Mouse (Mus musculus) spleen, postnatal 0 days (tissue): ENCODE data around the gene Ckap5. TPM values are rescaled to one million over a fixed set of nuclear protein-coding genes. Genes with fewer than 3 reads are reported as not detected.

Source experiments
- polyA plus RNA-seq: library from polyadenylated mRNA; unstranded; fragments of >200 nt; fragmentation: Nextera tagmentation; extraction: Ambion mirVana; gene quantifications from 2 replicates; pipeline ENCODE4 v1.2.1, GENCODE M21; 2015

Ckap5 gene
- polyA plus RNA-seq, result 46.3 and 47.0 TPM in 2 replicates

GRCm38 (mm10) chr2:91526294-91527146, at the start of gene Ckap5:
Gene Ckap5 (plus strand): TSS chr2:91526762.

GRCm38 (mm10) chr2:91636229-91636628, 109.7 kb downstream of the Ckap5 start, which contains the start of gene F2:
Gene F2 (minus strand): TSS chr2:91636414.

GRCm38 (mm10) chr2:91649553-91650359, 123.2 kb downstream of the Ckap5 start, which contains the start of the genes Zfp408 and Arhgap1:
Gene Zfp408 (minus strand): TSS chr2:91649791.
Gene Arhgap1 (plus strand): TSS chr2:91649860.

Other genes starting within 250 kb of the Ckap5 start
- 9.1 and 13.6 TPM in 2 replicates for gene 1110051M20Rik, start 82.1 kb upstream of the Ckap5 start, polyA plus RNA-seq
- gene Lrp4, start 69.3 kb upstream of the Ckap5 start, polyA plus RNA-seq, result 1.6 and 2.1 TPM in 2 replicates
- gene F2, start 109.7 kb downstream of the Ckap5 start, polyA plus RNA-seq, result 0.47 and 0.77 TPM in 2 replicates
- 4.7 TPM in 2 replicates for gene Zfp408, start 123.0 kb downstream of the Ckap5 start, polyA plus RNA-seq
- 40.4 and 48.6 TPM in 2 replicates for gene Arhgap1, start 123.1 kb downstream of the Ckap5 start, polyA plus RNA-seq
- 10.0 and 12.2 TPM in 2 replicates for gene Atg13, start 183.8 kb downstream of the Ckap5 start, polyA plus RNA-seq
- gene Harbi1, start 184.1 kb downstream of the Ckap5 start, polyA plus RNA-seq, result 6.7 and 9.3 TPM in 2 replicates
- 5.9 and 6.6 TPM in 2 replicates for gene Ambra1, start 203.4 kb downstream of the Ckap5 start, polyA plus RNA-seq